Mouse (Mus musculus): ENCODE results near the gene Mtmr12. TPM values are rescaled to one million over a fixed set of nuclear protein-coding genes. Genes with fewer than 3 reads are reported as not detected.

The Mtmr12 gene
- 33.1 and 43.5 TPM in 2 replicates for total RNA-seq (2023)

GRCm38 (mm10) chr15:12204319-12205159 is at the start of gene Mtmr12:
Gene Mtmr12 (plus strand): TSS chr15:12205028.

GRCm38 (mm10) chr15:12321091-12321787 is 116.4 kb downstream of the Mtmr12 start, which contains the start of gene Golph3:
Gene Golph3 (plus strand): TSS chr15:12321450.

GRCm38 (mm10) chr15:12321788-12322621 is 117.2 kb downstream of the Mtmr12 start, which contains the start of gene 1810049J17Rik:
Gene 1810049J17Rik (minus strand): TSS chr15:12321899.

Other genes starting within 250 kb of the Mtmr12 start
- gene Sub1, start 208.0 kb upstream of the Mtmr12 start, total RNA-seq (2023): 244 and 252 TPM in 2 replicates
- 62.2 and 70.0 TPM in 2 replicates for gene Zfr, start 87.2 kb upstream of the Mtmr12 start, total RNA-seq (2023)
- gene Golph3, start 116.4 kb downstream of the Mtmr12 start, total RNA-seq (2023): 120 and 139 TPM in 2 replicates
- 2.0 TPM in 1 of 2 replicates, not detected in the other for gene 1810049J17Rik, start 116.9 kb downstream of the Mtmr12 start, total RNA-seq (2023)

Measured in neutrophil, adult 65 days (primary cell).